Mouse (Mus musculus) midbrain, embryonic 14.5 days (tissue): Measurements from ENCODE around the gene Cnih4. TPM values are rescaled to one million over a fixed set of nuclear protein-coding genes. Genes with fewer than 3 reads are reported as not detected.

ENCODE experiments used
- ATAC-seq: fragments of 200-750 bp; cut with Nextera tagmentation; 2 replicates; pipeline ENCODE4 v1.8.0; 2017; ENCODE audit warnings: moderate number of reproducible peaks, moderate library complexity; ENCODE audit not compliant: low FRiP score, low TSS enrichment
- DNase-seq: peaks from one replicate; pipeline ENCODE4 v3.0.0-alpha.2; 2015
- H3K27ac ChIP-seq: fragments of 300-500 bp; sonication (generic); replicated peaks from 2 replicates; pipeline ENCODE4 v1.5.1; 2014; ENCODE audit warnings: mild to moderate bottlenecking, low read depth, low read length, moderate library complexity
- H3K27me3 ChIP-seq: fragments of 300-500 bp; sonication (generic); 2 replicates; pipeline ENCODE4 v1.6.1; 2014; ENCODE audit warnings: low read length, control low read depth, mixed read lengths; ENCODE audit not compliant: control insufficient read depth, insufficient read depth
- H3K36me3 ChIP-seq: fragments of 300-500 bp; sonication (generic); 2 replicates; pipeline ENCODE4 v1.6.1; 2014; ENCODE audit warnings: low read length, control low read depth; ENCODE audit not compliant: control insufficient read depth, insufficient read depth
- H3K4me1 ChIP-seq: fragments of 300-500 bp; sonication (generic); 2 replicates; pipeline ENCODE4 v1.6.1; 2014; ENCODE audit warnings: mild to moderate bottlenecking, antibody characterized with exemption, low read length, control low read depth; ENCODE audit not compliant: control insufficient read depth, insufficient read depth
- H3K4me2 ChIP-seq: fragments of 300-500 bp; sonication (generic); 2 replicates; pipeline ENCODE4 v1.6.1; 2014; ENCODE audit warnings: mild to moderate bottlenecking, low read length, moderate library complexity
- H3K4me3 ChIP-seq: fragments of 300-500 bp; sonication (generic); replicated peaks from 2 replicates; pipeline ENCODE4 v1.5.1; 2014; ENCODE audit warnings: low read depth, low read length
- H3K9ac ChIP-seq: fragments of 300-500 bp; sonication (generic); replicated peaks from 2 replicates; pipeline ENCODE4 v1.6.1; 2014; ENCODE audit warnings: mild to moderate bottlenecking, low read length, moderate library complexity
- H3K9me3 ChIP-seq: fragments of 300-500 bp; sonication (generic); 2 replicates; pipeline ENCODE4 v1.6.1; 2016; ENCODE audit warnings: low read length, control low read depth, mixed read lengths; ENCODE audit not compliant: control insufficient read depth
- WGBS: fragments of 180-500 bp; shearing (Covaris S2); extraction: QIAGEN DNeasy Blood & Tissue Kit; methylation state at CpG from one replicate; pipeline ENCODE4 v1.1.7; 2014; 5-methylcytosine and 5-hydroxymethylcytosine counted together
- polyA plus RNA-seq: library from polyadenylated mRNA; unstranded; fragments of >200 nt; fragmentation: Nextera tagmentation; extraction: Ambion mirVana; gene quantifications from 2 replicates; pipeline ENCODE4 v1.2.1, GENCODE M21; 2014

The Cnih4 gene
- 58.0 and 58.6 TPM in 2 replicates for polyA plus RNA-seq

DNA sequence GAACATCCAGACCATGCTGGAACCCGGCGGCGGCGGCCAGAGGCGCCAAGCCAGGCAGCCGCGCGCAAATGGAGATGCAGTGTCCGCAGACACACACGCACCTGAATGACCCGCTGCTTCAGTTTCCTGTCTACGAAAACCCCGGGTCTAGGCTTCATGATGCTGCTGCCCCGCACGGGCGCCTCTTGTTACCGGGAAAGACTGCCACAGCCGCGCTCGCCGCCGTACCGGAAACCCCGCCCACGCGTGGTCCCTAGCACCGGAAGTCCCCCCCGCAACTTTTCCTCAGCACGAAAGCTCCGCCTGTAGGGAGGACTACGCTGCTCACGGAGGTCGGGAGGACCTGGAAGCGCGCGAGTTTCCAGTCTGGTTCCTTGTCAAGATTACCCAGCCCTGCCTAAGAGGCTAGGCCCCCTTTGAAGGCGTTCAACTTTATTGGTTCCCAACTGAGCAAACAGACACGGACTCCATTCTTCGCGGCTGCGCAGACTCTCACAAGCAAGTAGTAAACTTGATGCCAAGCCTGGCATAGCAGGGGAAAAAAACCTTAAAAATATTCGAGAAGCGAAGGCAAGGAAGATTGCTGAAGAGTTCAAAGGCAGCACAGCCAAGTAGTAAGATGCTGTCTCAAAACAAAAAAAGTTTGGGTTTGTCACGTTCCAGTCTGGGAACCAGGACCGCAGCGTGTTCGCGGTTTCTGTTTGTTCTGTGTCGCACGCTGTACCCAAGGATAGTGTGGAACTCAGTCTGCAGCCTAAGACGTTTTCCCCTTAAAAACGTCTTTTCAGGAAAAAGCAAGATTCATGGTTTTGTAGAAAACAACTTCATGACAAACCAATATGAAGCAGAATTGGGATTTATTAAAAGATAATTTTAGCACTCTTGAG, at the start of gene Cnih4, which contains the start of gene Nvl:
TSS of gene Cnih4 (plus strand) at position 744 of the 887 bp plus-strand sequence.
TSS of gene Nvl (minus strand) at position 255 of the 887 bp plus-strand sequence.
- H3K27ac ChIP-seq = peak within 1 kb of the TSS; percentile 70

DNA sequence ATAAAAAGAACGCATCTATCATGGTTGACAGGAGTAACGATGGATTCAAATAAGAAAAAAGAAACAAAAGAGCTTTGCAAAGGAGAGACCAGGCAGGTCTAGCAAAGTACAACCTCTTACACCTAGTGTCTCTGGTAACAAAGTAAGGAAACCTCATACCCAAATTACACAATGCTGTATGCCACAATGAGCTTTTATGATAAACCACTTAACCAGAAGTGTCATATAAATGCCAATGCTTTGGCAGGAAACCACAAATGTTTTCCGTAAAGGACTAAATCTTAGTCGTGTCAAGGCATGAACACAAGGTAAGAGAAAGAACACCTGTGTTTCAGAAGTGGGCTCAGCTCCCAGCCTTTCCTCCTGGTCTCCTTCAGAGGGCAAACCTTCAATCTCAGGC, 27.4 kb upstream of the Cnih4 start:
- 98% methylated on average over 4 of the region's 4 CpGs for WGBS
- H3K36me3 ChIP-seq = peaks cover 76% of the 10 kb centered on the region
- no peak for DNase-seq

More for the DNA sequence above, at the start of gene Cnih4, which contains the start of gene Nvl:
- Histone ChIP-seq H3K4me2 (peak within 1 kb of the TSS; percentile 77), H3K9me3 (no peaks in the 10 kb centered on the region), H3K27me3 (no peaks in the 10 kb centered on the region), H3K4me3 (peak within 1 kb of the TSS; percentile 71), H3K9ac (peak within 1 kb of the TSS; percentile 64), H3K4me1 (peaks cover 10% of the 10 kb centered on the region), H3K36me3 (peaks cover 23% of the 10 kb centered on the region)
- WGBS = under 1% methylated on average over 52 of the region's 52 CpGs
- ATAC-seq (peak; percentile 99), DNase-seq (peak; percentile 98)

DNA sequence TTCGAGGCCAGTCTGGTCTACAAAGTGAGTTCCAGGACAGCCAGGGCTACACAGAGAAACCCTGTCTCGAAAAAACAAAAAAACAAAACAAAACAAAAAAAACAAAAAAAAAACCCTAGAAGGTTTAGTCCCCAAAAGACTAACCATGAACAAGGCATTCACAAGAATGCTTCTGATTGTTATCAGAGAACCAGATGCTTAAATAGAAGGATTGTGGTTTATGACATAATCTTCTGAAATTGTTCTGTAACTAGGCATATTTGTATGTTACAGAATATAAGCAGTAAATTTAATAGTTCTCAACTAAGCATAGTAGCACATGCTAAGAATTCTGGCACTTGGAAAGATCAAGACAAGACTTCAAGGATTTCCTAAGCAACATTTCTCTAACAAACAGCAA, 20.3 kb upstream of the Cnih4 start:
- Histone ChIP-seq H3K27me3 (no peaks in the 10 kb centered on the region), H3K9ac (no peak overlapping the region), H3K4me3 (no peak overlapping the region), H3K4me1 (no peaks in the 10 kb centered on the region), H3K4me2 (no peak overlapping the region), H3K27ac (no peak overlapping the region), H3K9me3 (no peaks in the 10 kb centered on the region), H3K36me3 (peaks cover 88% of the 10 kb centered on the region)
- DNase-seq (no peak), ATAC-seq (no peak)
- 95% methylated on average over 2 of the region's 2 CpGs for WGBS

More for the DNA sequence above, 27.4 kb upstream of the Cnih4 start:
- ATAC-seq = no peak
- Histone ChIP-seq H3K4me2 (no peak overlapping the region), H3K9me3 (no peaks in the 10 kb centered on the region), H3K9ac (no peak overlapping the region), H3K27ac (no peak overlapping the region), H3K4me3 (no peak overlapping the region), H3K4me1 (no peaks in the 10 kb centered on the region), H3K27me3 (no peaks in the 10 kb centered on the region)

DNA sequence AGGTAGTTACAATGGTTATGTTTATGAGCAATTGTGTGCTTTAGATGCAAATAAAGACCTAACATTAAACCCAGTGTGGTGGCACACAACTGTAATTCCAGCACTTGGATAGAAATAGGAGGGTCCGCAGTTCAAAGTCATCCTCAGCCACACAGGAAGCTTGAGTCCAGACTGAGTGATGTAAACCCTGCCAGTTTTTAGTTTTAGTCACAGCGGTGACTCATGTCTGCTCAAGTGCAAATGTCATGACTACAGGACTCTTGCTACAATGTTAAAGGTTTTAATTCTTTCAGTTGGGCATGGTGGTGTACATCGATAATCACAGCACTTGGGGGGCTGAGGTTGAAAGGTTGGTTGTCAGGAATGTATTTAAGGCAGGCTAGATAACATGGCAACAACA, 18.6 kb upstream of the Cnih4 start:
- Histone ChIP-seq H3K36me3 (peaks cover 90% of the 10 kb centered on the region), H3K4me1 (no peaks in the 10 kb centered on the region), H3K27me3 (no peaks in the 10 kb centered on the region), H3K9ac (no peak overlapping the region), H3K9me3 (no peaks in the 10 kb centered on the region), H3K4me2 (no peak overlapping the region), H3K4me3 (no peak overlapping the region), H3K27ac (no peak overlapping the region)
- WGBS = 99% methylated on average over 3 of the region's 3 CpGs
- no peak for DNase-seq
- no peak for ATAC-seq

DNA sequence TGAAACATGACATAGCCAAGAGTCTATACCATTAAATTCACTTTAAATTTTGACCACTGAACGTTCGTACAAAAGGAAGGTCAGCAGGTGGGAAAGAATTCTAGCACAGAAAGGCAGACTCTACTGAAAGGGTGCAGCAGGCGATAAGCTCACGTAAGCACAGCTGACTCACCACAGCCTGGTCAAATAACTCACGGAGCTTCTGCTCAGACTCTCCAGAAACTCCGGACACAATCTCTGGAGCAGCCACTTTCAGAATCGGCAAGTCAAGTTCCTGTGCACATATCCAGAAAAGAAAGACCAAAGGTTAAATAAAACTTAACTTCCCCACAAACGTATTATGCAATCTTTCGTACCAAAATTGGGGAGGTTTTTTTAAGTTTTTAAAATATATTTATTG, 17.7 kb upstream of the Cnih4 start:
- DNase-seq (no peak), ATAC-seq (no peak)
- H3K27ac ChIP-seq = no peak overlapping the region
- no peak overlapping the region for H3K4me2 ChIP-seq
- no peak overlapping the region for H3K4me3 ChIP-seq
- H3K36me3 ChIP-seq = peaks cover 90% of the 10 kb centered on the region
- H3K9me3 ChIP-seq = no peaks in the 10 kb centered on the region
- WGBS = 95% methylated on average over 9 of the region's 9 CpGs
- H3K9ac ChIP-seq = no peak overlapping the region
- H3K27me3 ChIP-seq = no peaks in the 10 kb centered on the region
- no peaks in the 10 kb centered on the region for H3K4me1 ChIP-seq

DNA sequence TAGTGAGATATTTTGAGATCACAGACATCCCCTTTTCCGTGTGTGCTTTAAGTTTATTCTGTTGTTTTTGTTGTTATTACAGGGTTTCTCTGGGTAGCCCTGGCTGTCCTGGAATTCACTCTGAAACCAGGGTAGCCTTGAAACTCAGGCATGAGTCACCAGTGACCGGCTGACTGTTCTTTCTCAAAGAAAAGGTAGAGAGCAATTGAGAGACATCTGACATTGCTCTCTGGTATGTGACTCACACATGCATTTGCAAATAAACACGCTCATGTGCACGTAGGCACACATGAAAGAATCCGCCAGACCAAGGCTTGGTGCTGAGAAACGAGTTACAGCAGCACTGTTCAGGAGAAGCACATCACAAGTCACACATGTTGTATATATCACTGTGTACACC, 12.6 kb upstream of the Cnih4 start:
- WGBS = 95% methylated on average over 6 of the region's 6 CpGs
- H3K36me3 ChIP-seq = peaks cover 88% of the 10 kb centered on the region

DNA sequence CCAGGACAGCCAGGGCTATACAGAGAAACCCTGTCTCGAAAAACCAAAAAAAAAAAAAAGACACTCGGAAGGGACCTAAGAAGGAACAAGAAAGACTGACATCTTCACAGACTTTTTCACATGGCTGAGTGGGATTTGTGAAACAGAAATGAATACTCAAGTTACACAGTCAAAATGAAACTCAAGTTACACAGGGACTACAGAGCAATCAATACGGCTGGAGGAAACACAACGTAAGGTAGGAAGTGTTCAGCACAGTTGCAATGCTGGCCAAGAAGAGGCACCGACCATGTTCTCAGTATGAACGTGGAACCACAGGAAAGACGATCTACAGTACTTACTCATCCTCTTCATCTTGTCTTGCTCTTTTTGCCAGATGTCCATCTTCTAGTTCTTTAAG, 5.8 kb upstream of the Cnih4 start:
- ATAC-seq (no peak), DNase-seq (no peak)
- Histone ChIP-seq H3K4me1 (peaks cover 5% of the 10 kb centered on the region; the same call in 1 of the 2 replicates), H3K9me3 (no peaks in the 10 kb centered on the region), H3K27ac (no peak overlapping the region), H3K4me3 (no peak overlapping the region), H3K4me2 (no peak overlapping the region), H3K27me3 (no peaks in the 10 kb centered on the region), H3K9ac (no peak overlapping the region), H3K36me3 (peaks cover 66% of the 10 kb centered on the region)
- 93% methylated on average over 7 of the region's 7 CpGs for WGBS

More for the DNA sequence above, 12.6 kb upstream of the Cnih4 start:
- DNase-seq (no peak), ATAC-seq (no peak)
- no peaks in the 10 kb centered on the region for H3K9me3 ChIP-seq
- no peak overlapping the region for H3K9ac ChIP-seq
- no peaks in the 10 kb centered on the region for H3K4me1 ChIP-seq
- no peaks in the 10 kb centered on the region for H3K27me3 ChIP-seq
- no peak overlapping the region for H3K4me3 ChIP-seq
- H3K4me2 ChIP-seq = no peak overlapping the region
- H3K27ac ChIP-seq = no peak overlapping the region

DNA sequence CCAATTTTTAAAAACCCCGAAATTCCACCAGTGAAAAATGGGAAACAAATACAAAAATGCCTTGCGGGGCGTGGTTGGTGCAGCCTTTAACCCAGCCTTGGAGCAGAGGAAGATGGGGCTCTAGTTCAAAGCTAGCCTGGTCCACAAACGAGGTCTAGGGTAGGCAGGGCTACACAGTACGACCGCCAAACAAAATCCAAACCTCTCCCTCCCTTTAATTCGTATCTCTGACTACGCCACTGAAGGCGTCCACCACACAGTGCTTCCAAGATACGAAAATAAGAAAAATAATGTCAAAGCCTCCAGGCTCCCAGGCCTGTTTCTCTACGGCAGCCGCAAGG, 914 bp upstream of the Cnih4 start:
- Histone ChIP-seq H3K4me2 (peak overlapping the region; percentile 77), H3K27ac (peak overlapping the region; percentile 70), H3K4me1 (peaks cover 10% of the 10 kb centered on the region), H3K4me3 (peak overlapping the region; percentile 71), H3K36me3 (peaks cover 27% of the 10 kb centered on the region), H3K9me3 (no peaks in the 10 kb centered on the region), H3K27me3 (no peaks in the 10 kb centered on the region), H3K9ac (peak overlapping the region; percentile 64)
- no peak for DNase-seq
- WGBS = 1% methylated on average over 12 of the region's 12 CpGs
- peak; percentile 47 for ATAC-seq

DNA sequence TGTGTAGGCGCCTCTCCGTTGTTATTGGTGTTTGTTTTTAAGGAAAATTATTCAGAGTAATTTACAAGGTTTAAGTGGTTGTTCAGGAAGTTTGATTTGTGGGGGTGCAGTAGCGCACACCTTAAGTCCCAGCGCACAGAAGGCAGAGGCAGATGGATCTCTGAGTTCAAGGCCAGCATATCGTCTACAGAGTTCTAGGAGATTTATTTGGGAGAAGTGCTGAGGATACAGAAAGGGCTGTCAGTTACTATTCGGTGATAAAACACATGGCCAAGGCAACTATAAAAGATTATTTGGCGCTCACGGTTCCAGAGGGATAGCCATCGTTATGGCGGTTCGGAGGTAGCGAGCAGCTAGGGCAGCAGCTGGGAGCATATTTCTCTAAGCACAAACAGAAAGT, 473 bp downstream of the Cnih4 start:
- peak overlapping the region; percentile 71 for H3K4me3 ChIP-seq
- H3K36me3 ChIP-seq = peaks cover 16% of the 10 kb centered on the region
- DNase-seq = peak; percentile 11
- no peak overlapping the region for H3K27ac ChIP-seq
- H3K9ac ChIP-seq = peak overlapping the region; percentile 32
- no peaks in the 10 kb centered on the region for H3K27me3 ChIP-seq
- WGBS = 13% methylated on average over 12 of the region's 12 CpGs
- peak overlapping the region; percentile 77 for H3K4me2 ChIP-seq
- peaks cover 10% of the 10 kb centered on the region for H3K4me1 ChIP-seq
- H3K9me3 ChIP-seq = no peaks in the 10 kb centered on the region
- no peak for ATAC-seq
